Mouse (Mus musculus) small intestine, adult 2 months (tissue): ENCODE data around the gene Foxn2.

ENCODE experiments used
- CTCF ChIP-seq: fragments of 200-500 bp; IDR thresholded peaks from 2 replicates; pipeline ENCODE4 v1.5.1; 2012; ENCODE audit warnings: low read depth, mild to moderate bottlenecking, control low read depth, inconsistent platforms, low read length, moderate library complexity, mixed read lengths; ENCODE audit not compliant: insufficient replicate concordance, insufficient read length; ENCODE audit errors: extremely low read depth
- POLR2A ChIP-seq: fragments of 200-500 bp; IDR thresholded peaks from 2 replicates; pipeline ENCODE4 v1.6.1; 2012; ENCODE audit warnings: low read depth, mild to moderate bottlenecking, control low read depth, inconsistent platforms, low read length, moderate library complexity

DNA sequence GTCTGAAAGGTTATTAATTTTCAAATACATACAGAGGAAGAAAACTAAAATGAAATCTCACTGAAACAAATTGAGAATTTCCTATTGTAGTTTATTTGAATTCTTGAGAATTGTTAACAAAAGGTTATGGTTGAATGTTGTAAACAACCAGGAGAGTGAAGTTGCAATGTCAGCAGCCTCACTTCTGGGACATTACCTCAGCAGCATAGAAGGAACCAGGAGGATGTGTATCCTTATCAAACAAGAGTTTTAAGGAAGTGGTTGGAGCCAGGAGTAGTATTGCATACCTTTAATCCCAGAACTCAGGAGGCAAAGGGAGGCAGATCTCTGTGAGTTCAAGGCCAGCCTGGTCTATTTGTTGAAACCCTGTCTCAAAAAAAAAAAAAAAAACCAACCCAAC lies 37.2 kb downstream of the Foxn2 start:
- TF ChIP-seq CTCF (no peak), POLR2A (no peak)
